Mouse (Mus musculus) CH12.LX (cell line): ENCODE results near the gene Carnmt1. TPM values are rescaled to one million over a fixed set of nuclear protein-coding genes. Genes with fewer than 3 reads are reported as not detected.

ENCODE experiments used
- DNase-seq: peaks from one replicate; pipeline ENCODE4 v3.0.0-alpha.2; 2013; ENCODE audit errors: extremely low read depth
- H3K27ac ChIP-seq: 2 replicates; pipeline ENCODE4 v1.5.1; 2012; ENCODE audit warnings: low read depth, mild to moderate bottlenecking, control low read depth, moderate library complexity; ENCODE audit not compliant: insufficient read depth
- H3K27me3 ChIP-seq: replicated peaks from 2 replicates; pipeline ENCODE3; 2012; ENCODE audit warnings: inconsistent platforms
- H3K36me3 ChIP-seq, 2 experiments: replicated peaks in 1 of 2; 2 replicates each; pipeline versions ENCODE3 to v1.6.1; 2012; ENCODE audit warnings: inconsistent platforms in 1 of 2, low read length in 1 of 2, mild to moderate bottlenecking in 1 of 2, mixed read lengths in 1 of 2, moderate library complexity in 1 of 2; ENCODE audit not compliant: control insufficient read depth in 1 of 2, insufficient read depth in 1 of 2
- H3K4me1 ChIP-seq, 2 experiments: 2 replicates each; pipeline ENCODE4 v1.6.1; 2012; ENCODE audit warnings: inconsistent platforms in 1 of 2, moderate library complexity in 1 of 2; ENCODE audit not compliant: insufficient read depth in 2 of 2, control insufficient read depth in 1 of 2
- H3K4me2 ChIP-seq: 2 replicates; pipeline ENCODE4 v1.6.1; 2012; ENCODE audit warnings: low read depth, mild to moderate bottlenecking, control low read depth; ENCODE audit not compliant: poor library complexity, insufficient read depth, severe bottlenecking
- H3K4me3 ChIP-seq, 3 experiments: fragments of 150-350 bp in 1 of 3; sonication (generic) in 1 of 3; replicated peaks in 1 of 3; 2 replicates each; pipeline versions ENCODE3 to v1.5.1; 2011 to 2012; ENCODE audit warnings: low read depth in 2 of 3, low read length in 2 of 3, mild to moderate bottlenecking in 2 of 3, moderate library complexity in 2 of 3, control low read depth in 1 of 3, improper control_type of control experiment in 1 of 3, inconsistent platforms in 1 of 3, mixed read lengths in 1 of 3; ENCODE audit not compliant: poor library complexity in 1 of 3
- H3K79me2 ChIP-seq: replicated peaks from 2 replicates; pipeline ENCODE4 v1.6.1; 2012; ENCODE audit warnings: mild to moderate bottlenecking, moderate library complexity; ENCODE audit not compliant: control insufficient read depth, poor library complexity, insufficient read depth, severe bottlenecking; ENCODE audit errors: extremely low read depth
- H3K9ac ChIP-seq: 2 replicates; pipeline ENCODE4 v1.6.1; 2012; ENCODE audit warnings: low read depth, mild to moderate bottlenecking, control low read depth, moderate library complexity; ENCODE audit not compliant: insufficient read depth
- H3K9me3 ChIP-seq: replicated peaks from 2 replicates; pipeline ENCODE3; 2012; ENCODE audit warnings: low read length, inconsistent platforms, mixed read lengths
- BHLHE40 ChIP-seq: IDR thresholded peaks from 2 replicates; pipeline ENCODE4 v1.6.1; 2011; ENCODE audit warnings: mild to moderate bottlenecking, low read depth, low read length, improper control_type of control experiment
- CTCF ChIP-seq, 2 experiments: IDR thresholded peaks in 1 of 2; conservative IDR thresholded peaks in 1 of 2; 2 replicates each; pipeline ENCODE4 v1.5.1; 2011 to 2012; ENCODE audit warnings: low read depth in 2 of 2, low read length in 2 of 2, improper control_type of control experiment in 1 of 2, inconsistent platforms in 1 of 2, mild to moderate bottlenecking in 1 of 2, moderate library complexity in 1 of 2
- E2F4 ChIP-seq: IDR thresholded peaks from 2 replicates; pipeline ENCODE4 v1.6.1; 2011; ENCODE audit warnings: low read depth, low read length, improper control_type of control experiment; ENCODE audit not compliant: insufficient replicate concordance
- ELF1 ChIP-seq: IDR thresholded peaks from 2 replicates; pipeline ENCODE4 v1.6.1; 2014; ENCODE audit warnings: low read depth, mild to moderate bottlenecking, inconsistent platforms, low read length, improper control_type of control experiment
- EP300 ChIP-seq: IDR thresholded peaks from 2 replicates; pipeline ENCODE4 v1.6.1; 2011; ENCODE audit warnings: low read length, improper control_type of control experiment
- GABPA ChIP-seq: IDR thresholded peaks from 2 replicates; pipeline ENCODE4 v1.6.1; 2012; ENCODE audit warnings: low read depth, low read length, improper control_type of control experiment, inconsistent platforms; ENCODE audit not compliant: insufficient replicate concordance
- HCFC1 ChIP-seq: IDR thresholded peaks from 2 replicates; pipeline ENCODE4 v1.6.1; 2012; ENCODE audit warnings: low read depth, mild to moderate bottlenecking, inconsistent platforms, low read length, improper control_type of control experiment
- JUND ChIP-seq: conservative IDR thresholded peaks from 2 replicates; pipeline ENCODE4 v1.6.1; 2011; ENCODE audit warnings: low read depth, low read length, improper control_type of control experiment
- MAFK ChIP-seq: IDR thresholded peaks from 2 replicates; pipeline ENCODE4 v1.6.1; 2011; ENCODE audit warnings: low read length, improper control_type of control experiment; ENCODE audit not compliant: insufficient replicate concordance
- MAX ChIP-seq: IDR thresholded peaks from 2 replicates; pipeline ENCODE4 v1.6.1; 2011; ENCODE audit warnings: low read length, improper control_type of control experiment
- MAZ ChIP-seq: IDR thresholded peaks from 2 replicates; pipeline ENCODE4 v1.6.1; 2012; ENCODE audit warnings: low read depth, mild to moderate bottlenecking, inconsistent platforms, low read length, improper control_type of control experiment, moderate library complexity
- MYC ChIP-seq: IDR thresholded peaks from 2 replicates; pipeline ENCODE4 v1.6.1; 2011; ENCODE audit warnings: low read depth, mild to moderate bottlenecking, improper control_type of control experiment, low read length
- NRF1 ChIP-seq: IDR thresholded peaks from 2 replicates; pipeline ENCODE4 v1.6.1; 2014; ENCODE audit warnings: low read depth, mild to moderate bottlenecking, inconsistent platforms, low read length, improper control_type of control experiment, moderate library complexity
- PAX5 ChIP-seq: IDR thresholded peaks from 2 replicates; pipeline ENCODE4 v1.6.1; 2012; ENCODE audit warnings: low read length, inconsistent platforms, mixed read lengths
- RCOR1 ChIP-seq: conservative IDR thresholded peaks from 2 replicates; pipeline ENCODE4 v1.6.1; 2012; ENCODE audit warnings: low read depth, mild to moderate bottlenecking, inconsistent platforms, low read length, improper control_type of control experiment
- SIN3A ChIP-seq: IDR thresholded peaks from 2 replicates; pipeline ENCODE4 v1.6.1; 2012; ENCODE audit warnings: low read length, improper control_type of control experiment, inconsistent platforms
- TBP ChIP-seq: conservative IDR thresholded peaks from 2 replicates; pipeline ENCODE4 v1.6.1; 2011; ENCODE audit warnings: low read depth, low read length, improper control_type of control experiment
- USF1 ChIP-seq: IDR thresholded peaks from 2 replicates; pipeline ENCODE4 v1.6.1; 2014; ENCODE audit warnings: low read depth, mild to moderate bottlenecking, inconsistent platforms, low read length, improper control_type of control experiment
- USF2 ChIP-seq: conservative IDR thresholded peaks from 2 replicates; pipeline ENCODE4 v1.6.1; 2011; ENCODE audit warnings: low read depth, low read length, improper control_type of control experiment
- ZKSCAN1 ChIP-seq: IDR thresholded peaks from 2 replicates; pipeline ENCODE4 v1.6.1; 2012; ENCODE audit warnings: low read depth, inconsistent platforms, low read length, improper control_type of control experiment, borderline replicate concordance
- ZMIZ1 ChIP-seq: IDR thresholded peaks from 2 replicates; pipeline ENCODE4 v1.6.1; 2012; ENCODE audit warnings: low read depth, mild to moderate bottlenecking, inconsistent platforms, low read length, improper control_type of control experiment
- ZNF384 ChIP-seq: IDR thresholded peaks from 2 replicates; pipeline ENCODE4 v1.6.1; 2012; ENCODE audit warnings: low read depth, low read length, improper control_type of control experiment, inconsistent platforms
- dilution Hi-C: fragments of 300-500 bp; cut with MboI; formaldehyde crosslinking; loops from 2 replicates; pipeline ENCODE4 v1.14.3; 2020; ENCODE audit warnings: low sequenced_read_pairs; ENCODE audit not compliant: extremely low pct_unique_long_range_greater_than_20kb, extremely low pct_ligation_motif_present
- in situ Hi-C: fragments of 300-500 bp; cut with MboI; formaldehyde crosslinking; loops from 3 replicates; pipeline ENCODE4 v1.14.3; 2019; ENCODE audit warnings: low sequenced_read_pairs, low pct_ligation_motif_present, low pct_unique_long_range_greater_than_20kb, mixed read lengths
- polyA plus RNA-seq: library from polyadenylated mRNA; unstranded; fragments of >175 nt; gene quantifications from 2 replicates; pipeline ENCODE4 v1.2.1, GENCODE M21; 2012; ENCODE audit warnings: low read depth; ENCODE audit not compliant: insufficient read length
- total RNA-seq, 2 experiments: library from RNA; depleted of rRNA; stranded (reverse); fragments of 300-350 nt in 1 of 2; fragments of >200 nt in 1 of 2; gene quantifications; 2 replicates each; pipeline ENCODE4 v1.2.3; 2012 to 2014

Carnmt1 gene
- total and polyA plus RNA-seq, 3 experiments: 17.6 to 47.1 (median 41.7) TPM

GRCm38 (mm10) chr19:18710903-18711302 is 40.3 kb downstream of the Carnmt1 start:
- Histone ChIP-seq H3K27ac (no peak overlapping the region), H3K9me3 (no peaks in the 10 kb centered on the region), H3K36me3 (peaks cover 0 to 18% of the 10 kb centered on the region in 2 experiments), H3K4me2 (no peak overlapping the region), H3K4me3 (no peak overlapping the region), H3K9ac (no peak overlapping the region), H3K4me1 (peaks cover 11 to 22% of the 10 kb centered on the region in 2 experiments; a peak in 3 of 4 replicates), H3K27me3 (no peaks in the 10 kb centered on the region), H3K79me2 (peaks cover 27% of the 10 kb centered on the region)
- TF ChIP-seq RCOR1 (no peak), JUND (no peak), ELF1 (no peak), EP300 (no peak), USF2 (no peak), ZNF384 (no peak), ZKSCAN1 (no peak), TBP (no peak), CTCF (conservative IDR thresholded peaks at IDR 0.05 in 1 of 2, IDR thresholded peaks at IDR 0.05 in 1 of 2; ENCODE audit: low read depth in 2 of 2, low read length in 2 of 2) (no peak), MAZ (no peak), NRF1 (no peak), MYC (no peak), PAX5 (no peak), GABPA (no peak), USF1 (no peak), E2F4 (no peak), SIN3A (no peak)
- dilution Hi-C loops: no loop called here
- in situ Hi-C loops: loop anchor here (5.0 kb wide), 1 partner anchor 121 kb away; no protein-coding TSS in a partner anchor
- DNase-seq: no peak

- Histone ChIP-seq H3K79me2 (peaks cover 29% of the 10 kb centered on the region), H3K27me3 (no peaks in the 10 kb centered on the region), H3K4me1 (peaks cover 11 to 25% of the 10 kb centered on the region in 2 experiments; a peak in 3 of 4 replicates), H3K27ac (peak overlapping the region; percentile 54; the same call in 1 of the 2 replicates), H3K9me3 (no peaks in the 10 kb centered on the region), H3K4me2 (peak overlapping the region; percentile 87; the same call in 1 of the 2 replicates), H3K36me3 (peaks cover 0 to 17% of the 10 kb centered on the region in 2 experiments), H3K4me3 (no peak overlapping the region), H3K9ac (no peak overlapping the region)
- no peak for DNase-seq
- in situ Hi-C loops (loop anchor here (5.0 kb wide), 1 partner anchor 121 kb away; no protein-coding TSS in a partner anchor), dilution Hi-C loops (no loop called here)
- TF ChIP-seq ELF1 (no peak), MYC (no peak), SIN3A (no peak), RCOR1 (no peak), ZMIZ1 (no peak), HCFC1 (no peak), NRF1 (no peak), MAX (no peak), MAFK (no peak), ZNF384 (no peak), JUND (no peak), BHLHE40 (no peak)
Measured at GRCm38 (mm10) chr19:18711589-18711988, 41.0 kb downstream of the Carnmt1 start.
